Mouse (Mus musculus): ENCODE results near the gene Mylk4. TPM values are rescaled to one million over a fixed set of nuclear protein-coding genes. Genes with fewer than 3 reads are reported as not detected.

Gene Mylk4
- total and polyA plus RNA-seq, 2 experiments from 2014 or later: 0.11 TPM; not detected in 1

GRCm38 (mm10) chr13:32827111-32827822 lies 43.5 kb upstream of the Mylk4 start:
- no peak for ATAC-seq
- no peaks in the 10 kb centered on the region for H3K9me3 ChIP-seq (ENCODE audit: low read length)
- no peaks in the 10 kb centered on the region for H3K4me1 ChIP-seq (ENCODE audit: insufficient read depth, low read length)
- 86% methylated on average over 3 of the region's 3 CpGs for WGBS
- no peak overlapping the region for H3K4me3 ChIP-seq (ENCODE audit: low read length)
- H3K27ac ChIP-seq: no peak overlapping the region
- no peak overlapping the region for H3K4me2 ChIP-seq (ENCODE audit: low read depth, low read length)
- no peaks in the 10 kb centered on the region for H3K27me3 ChIP-seq (ENCODE audit: insufficient read depth, low read length)
- H3K36me3 ChIP-seq (ENCODE audit: insufficient read depth, low read length): no peaks in the 10 kb centered on the region
- DNase-seq (ENCODE audit: low spot score): no peak
- no peak overlapping the region for H3K9ac ChIP-seq (replicated peaks; ENCODE audit: low read length)
- peak; percentile 23 for TF ChIP-seq CTCF (IDR thresholded peaks at IDR 0.05; ENCODE audit: low read depth)

- DNase-seq (ENCODE audit: low spot score): no peak
- 93% methylated on average over 8 of the region's 8 CpGs for WGBS
- no peak overlapping the region for H3K4me3 ChIP-seq (ENCODE audit: low read length)
- no peak overlapping the region for H3K9ac ChIP-seq (replicated peaks; ENCODE audit: low read length)
- ATAC-seq: no peak
- H3K36me3 ChIP-seq (ENCODE audit: insufficient read depth, low read length): peaks cover 12% of the 10 kb centered on the region
- no peak for TF ChIP-seq CTCF (IDR thresholded peaks at IDR 0.05; ENCODE audit: low read depth)
- H3K4me1 ChIP-seq (ENCODE audit: insufficient read depth, low read length): no peaks in the 10 kb centered on the region
- no peak overlapping the region for H3K4me2 ChIP-seq (ENCODE audit: low read depth, low read length)
- H3K27me3 ChIP-seq (ENCODE audit: insufficient read depth, low read length): no peaks in the 10 kb centered on the region
- no peaks in the 10 kb centered on the region for H3K9me3 ChIP-seq (ENCODE audit: low read length)
- no peak overlapping the region for H3K27ac ChIP-seq
Measured at GRCm38 (mm10) chr13:32825546-32825945, 41.8 kb upstream of the Mylk4 start.

- Histone ChIP-seq H3K36me3 (ENCODE audit: insufficient read depth, low read length) (peaks cover 17% of the 10 kb centered on the region), H3K4me3 (ENCODE audit: low read length) (no peak overlapping the region), H3K27me3 (ENCODE audit: insufficient read depth, low read length) (no peaks in the 10 kb centered on the region), H3K4me2 (ENCODE audit: low read depth, low read length) (no peak overlapping the region), H3K4me1 (ENCODE audit: insufficient read depth, low read length) (no peaks in the 10 kb centered on the region), H3K27ac (no peak overlapping the region), H3K9ac (replicated peaks; ENCODE audit: low read length) (no peak overlapping the region), H3K9me3 (ENCODE audit: low read length) (no peaks in the 10 kb centered on the region)
- no peak for DNase-seq (ENCODE audit: low spot score)
- 81% methylated on average over 6 of the region's 6 CpGs for WGBS
- ATAC-seq: no peak
- no peak for TF ChIP-seq CTCF (IDR thresholded peaks at IDR 0.05; ENCODE audit: low read depth)
Measured at GRCm38 (mm10) chr13:32824377-32825330, 40.9 kb upstream of the Mylk4 start.

- DNase-seq (ENCODE audit: low spot score) (no peak), ATAC-seq (no peak)
- Histone ChIP-seq H3K4me3 (ENCODE audit: low read length) (no peak overlapping the region), H3K27ac (no peak overlapping the region), H3K9me3 (ENCODE audit: low read length) (no peaks in the 10 kb centered on the region), H3K9ac (replicated peaks; ENCODE audit: low read length) (no peak overlapping the region), H3K36me3 (ENCODE audit: insufficient read depth, low read length) (peaks cover 26% of the 10 kb centered on the region), H3K4me2 (ENCODE audit: low read depth, low read length) (no peak overlapping the region), H3K4me1 (ENCODE audit: insufficient read depth, low read length) (no peaks in the 10 kb centered on the region), H3K27me3 (ENCODE audit: insufficient read depth, low read length) (no peaks in the 10 kb centered on the region)
- no peak for TF ChIP-seq CTCF (IDR thresholded peaks at IDR 0.05; ENCODE audit: low read depth)
- 89% methylated on average over 6 of the region's 6 CpGs for WGBS
Measured at GRCm38 (mm10) chr13:32823126-32823525, 39.4 kb upstream of the Mylk4 start.

GRCm38 (mm10) chr13:32821671-32822070 lies 37.9 kb upstream of the Mylk4 start:
- Histone ChIP-seq H3K27ac (no peak overlapping the region), H3K4me1 (ENCODE audit: insufficient read depth, low read length) (no peaks in the 10 kb centered on the region), H3K36me3 (ENCODE audit: insufficient read depth, low read length) (peaks cover 37% of the 10 kb centered on the region), H3K4me3 (ENCODE audit: low read length) (no peak overlapping the region), H3K27me3 (ENCODE audit: insufficient read depth, low read length) (no peaks in the 10 kb centered on the region), H3K9me3 (ENCODE audit: low read length) (no peaks in the 10 kb centered on the region), H3K9ac (replicated peaks; ENCODE audit: low read length) (no peak overlapping the region), H3K4me2 (ENCODE audit: low read depth, low read length) (no peak overlapping the region)
- DNase-seq (ENCODE audit: low spot score) (no peak), ATAC-seq (no peak)
- 98% methylated on average over 4 of the region's 4 CpGs for WGBS
- TF ChIP-seq CTCF (IDR thresholded peaks at IDR 0.05; ENCODE audit: low read depth): no peak

GRCm38 (mm10) chr13:32819926-32820325 lies 36.2 kb upstream of the Mylk4 start:
- TF ChIP-seq CTCF (IDR thresholded peaks at IDR 0.05; ENCODE audit: low read depth): no peak
- Histone ChIP-seq H3K27ac (no peak overlapping the region), H3K9ac (replicated peaks; ENCODE audit: low read length) (no peak overlapping the region), H3K36me3 (ENCODE audit: insufficient read depth, low read length) (peaks cover 43% of the 10 kb centered on the region), H3K9me3 (ENCODE audit: low read length) (no peaks in the 10 kb centered on the region), H3K4me1 (ENCODE audit: insufficient read depth, low read length) (no peaks in the 10 kb centered on the region), H3K4me2 (ENCODE audit: low read depth, low read length) (no peak overlapping the region), H3K27me3 (ENCODE audit: insufficient read depth, low read length) (no peaks in the 10 kb centered on the region), H3K4me3 (ENCODE audit: low read length) (no peak overlapping the region)
- 91% methylated on average over 5 of the region's 5 CpGs for WGBS
- DNase-seq (ENCODE audit: low spot score): no peak
- ATAC-seq: no peak

Measured in hindbrain, postnatal 0 days (tissue).